Mouse (Mus musculus): ENCODE data around the gene Cmc2. TPM values are rescaled to one million over a fixed set of nuclear protein-coding genes. Genes with fewer than 3 reads are reported as not detected.

Cmc2 gene
- 38.7 and 40.3 TPM in 2 replicates for polyA plus RNA-seq (2012)

GRCm38 (mm10) chr8:116921337-116922059 lies at the start of gene Cmc2, which contains the start of gene Cenpn:
Cmc2 (minus strand) TSS chr8:116921455.
Cenpn (plus strand) TSS chr8:116921730.

GRCm38 (mm10) chr8:116943161-116943554 lies 21.9 kb upstream of the Cmc2 start, which contains the start of gene Atmin:
Atmin (plus strand) TSS chr8:116943393.

Other genes starting within 250 kb of the Cmc2 start
- 2.9 and 3.3 TPM in 2 replicates for gene Cdyl2, start 188.5 kb downstream of the Cmc2 start, polyA plus RNA-seq (2012)
- gene Cenpn, start 275 bp upstream of the Cmc2 start, polyA plus RNA-seq (2012) = 5.5 and 6.7 TPM in 2 replicates
- 4.5 and 6.1 TPM in 2 replicates for gene Atmin, start 21.9 kb upstream of the Cmc2 start, polyA plus RNA-seq (2012)
- gene 1700030J22Rik, start 57.5 kb upstream of the Cmc2 start, polyA plus RNA-seq (2012) = 0.63 and 0.92 TPM in 2 replicates
- gene Gcsh, start 72.1 kb upstream of the Cmc2 start, polyA plus RNA-seq (2012) = 12.2 and 12.9 TPM in 2 replicates
- 0.09 and 0.45 TPM in 2 replicates for gene Pkd1l2, start 161.0 kb upstream of the Cmc2 start, polyA plus RNA-seq (2012)
- gene Bco1, start 174.4 kb upstream of the Cmc2 start, polyA plus RNA-seq (2012) = 0.04 TPM in 1 of 2 replicates, not detected in the other
- gene Gan, start 236.7 kb upstream of the Cmc2 start, polyA plus RNA-seq (2012) = 1.4 and 1.5 TPM in 2 replicates

Measured in megakaryocyte-erythroid progenitor cell, adult 5 weeks (primary cell).